Mouse (Mus musculus): ENCODE measurements around the gene Map4k1. TPM values are rescaled to one million over a fixed set of nuclear protein-coding genes. Genes with fewer than 3 reads are reported as not detected.

Map4k1 gene
- polyA plus RNA-seq, 1 experiment from 2014 or later: 8.9 TPM

GRCm38 (mm10) chr7:28959505-28960045 is 22.3 kb upstream of the Map4k1 start:
- ATAC-seq (ENCODE audit: low read depth): peak; percentile 12

GRCm38 (mm10) chr7:28960354-28961046 is 21.4 kb upstream of the Map4k1 start:
- H3K9me3 ChIP-seq (ENCODE audit: control insufficient read depth, low read length): no peaks in the 10 kb centered on the region
- peak overlapping the region; percentile 99 for H3K4me3 ChIP-seq (ENCODE audit: low read length)
- peak overlapping the region; percentile 88 for H3K27ac ChIP-seq (ENCODE audit: low read length)
- H3K4me1 ChIP-seq (replicated peaks; ENCODE audit: control insufficient read depth, insufficient read depth, low read length): peaks cover 56% of the 10 kb centered on the region
- no peaks in the 10 kb centered on the region for H3K27me3 ChIP-seq (ENCODE audit: control insufficient read depth, insufficient read depth, low read depth, low read length)
- no peak for ATAC-seq (ENCODE audit: low read depth)
- peak overlapping the region; percentile 99 for H3K9ac ChIP-seq (ENCODE audit: low read length)
- 15% methylated on average over 9 of the region's 9 CpGs for WGBS
- H3K36me3 ChIP-seq (ENCODE audit: control insufficient read depth, insufficient read depth, low read length): no peaks in the 10 kb centered on the region
- H3K4me2 ChIP-seq (ENCODE audit: low read depth, low read length): peak overlapping the region; percentile 93

More at GRCm38 (mm10) chr7:28959505-28960045, 22.3 kb upstream of the Map4k1 start:
- Histone ChIP-seq H3K36me3 (ENCODE audit: control insufficient read depth, insufficient read depth, low read length) (no peaks in the 10 kb centered on the region), H3K4me3 (ENCODE audit: low read length) (peak overlapping the region; percentile 99), H3K27ac (ENCODE audit: low read length) (peak overlapping the region; percentile 88), H3K4me2 (ENCODE audit: low read depth, low read length) (peak overlapping the region; percentile 93), H3K9me3 (ENCODE audit: control insufficient read depth, low read length) (no peaks in the 10 kb centered on the region), H3K4me1 (replicated peaks; ENCODE audit: control insufficient read depth, insufficient read depth, low read length) (peaks cover 66% of the 10 kb centered on the region), H3K9ac (ENCODE audit: low read length) (peak overlapping the region; percentile 99), H3K27me3 (ENCODE audit: control insufficient read depth, insufficient read depth, low read depth, low read length) (no peaks in the 10 kb centered on the region)
- 19% methylated on average over 6 of the region's 6 CpGs for WGBS

- 0% methylated on average over 7 of the region's 7 CpGs for WGBS
- peaks cover 46% of the 10 kb centered on the region for H3K4me1 ChIP-seq (replicated peaks; ENCODE audit: control insufficient read depth, insufficient read depth, low read length)
Observed at GRCm38 (mm10) chr7:28961584-28961926, 20.3 kb upstream of the Map4k1 start.

GRCm38 (mm10) chr7:28961927-28962670 is 19.8 kb upstream of the Map4k1 start, which contains the start of gene Actn4:
TSS of gene Actn4 (minus strand) at chr7:28962340.
- peak within 1 kb of the TSS; percentile 92 for H3K27ac ChIP-seq (ENCODE audit: low read length)
- peaks cover 40% of the 10 kb centered on the region for H3K4me1 ChIP-seq (replicated peaks; ENCODE audit: control insufficient read depth, insufficient read depth, low read length)
- no peaks in the 10 kb centered on the region for H3K36me3 ChIP-seq (ENCODE audit: control insufficient read depth, insufficient read depth, low read length)
- H3K27me3 ChIP-seq (ENCODE audit: control insufficient read depth, insufficient read depth, low read depth, low read length): no peaks in the 10 kb centered on the region
- peak within 1 kb of the TSS; percentile 99 for H3K9ac ChIP-seq (ENCODE audit: low read length)
- no peaks in the 10 kb centered on the region for H3K9me3 ChIP-seq (ENCODE audit: control insufficient read depth, low read length)
- peak; percentile 91 for ATAC-seq (ENCODE audit: low read depth)
- peak within 1 kb of the TSS; percentile 93 for H3K4me2 ChIP-seq (ENCODE audit: low read depth, low read length)
- under 1% methylated on average over 76 of the region's 76 CpGs for WGBS
- H3K4me3 ChIP-seq (ENCODE audit: low read length): peak within 1 kb of the TSS; percentile 99

More at GRCm38 (mm10) chr7:28961584-28961926, 20.3 kb upstream of the Map4k1 start:
- H3K9me3 ChIP-seq (ENCODE audit: control insufficient read depth, low read length): no peaks in the 10 kb centered on the region
- H3K9ac ChIP-seq (ENCODE audit: low read length): peak overlapping the region; percentile 99
- ATAC-seq (ENCODE audit: low read depth): no peak
- no peaks in the 10 kb centered on the region for H3K36me3 ChIP-seq (ENCODE audit: control insufficient read depth, insufficient read depth, low read length)
- peak overlapping the region; percentile 93 for H3K4me2 ChIP-seq (ENCODE audit: low read depth, low read length)
- H3K4me3 ChIP-seq (ENCODE audit: low read length): peak overlapping the region; percentile 99
- no peaks in the 10 kb centered on the region for H3K27me3 ChIP-seq (ENCODE audit: control insufficient read depth, insufficient read depth, low read depth, low read length)
- peak overlapping the region; percentile 87 for H3K27ac ChIP-seq (ENCODE audit: low read length)

DNA sequence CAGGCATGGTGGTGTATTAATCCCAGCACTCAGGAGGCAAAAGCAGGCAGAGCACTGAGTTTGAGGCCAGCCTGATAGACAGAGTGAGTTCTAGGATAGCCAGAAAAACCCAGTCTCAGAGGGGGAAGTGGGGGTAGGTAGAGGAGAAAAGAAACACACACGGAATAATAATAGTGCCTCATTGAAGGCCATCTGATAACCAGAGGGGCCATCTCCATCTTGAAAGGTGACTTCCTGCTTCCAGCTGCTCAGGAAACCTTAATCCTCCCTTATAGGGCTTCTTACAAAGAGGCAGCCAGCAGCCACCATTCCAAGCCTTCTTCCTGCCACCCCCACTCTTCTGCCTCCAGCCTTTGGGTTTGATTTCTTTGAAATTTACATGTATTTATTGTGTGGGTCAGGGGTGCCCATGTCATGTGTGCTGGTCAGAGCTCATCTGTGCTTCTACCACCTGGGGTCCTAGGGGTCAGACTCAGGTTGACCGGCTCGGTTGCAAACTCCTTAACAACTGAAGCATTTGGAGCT is 18.4 kb upstream of the Map4k1 start:
- ATAC-seq (ENCODE audit: low read depth): no peak
- Histone ChIP-seq H3K4me1 (replicated peaks; ENCODE audit: control insufficient read depth, insufficient read depth, low read length) (peaks cover 27% of the 10 kb centered on the region), H3K36me3 (ENCODE audit: control insufficient read depth, insufficient read depth, low read length) (no peaks in the 10 kb centered on the region), H3K27me3 (ENCODE audit: control insufficient read depth, insufficient read depth, low read depth, low read length) (no peaks in the 10 kb centered on the region), H3K9ac (ENCODE audit: low read length) (no peak overlapping the region), H3K27ac (ENCODE audit: low read length) (peak overlapping the region; percentile 92), H3K4me2 (ENCODE audit: low read depth, low read length) (no peak overlapping the region), H3K9me3 (ENCODE audit: control insufficient read depth, low read length) (no peaks in the 10 kb centered on the region), H3K4me3 (ENCODE audit: low read length) (no peak overlapping the region)
- WGBS: 63% methylated on average over 3 of the region's 3 CpGs

DNA sequence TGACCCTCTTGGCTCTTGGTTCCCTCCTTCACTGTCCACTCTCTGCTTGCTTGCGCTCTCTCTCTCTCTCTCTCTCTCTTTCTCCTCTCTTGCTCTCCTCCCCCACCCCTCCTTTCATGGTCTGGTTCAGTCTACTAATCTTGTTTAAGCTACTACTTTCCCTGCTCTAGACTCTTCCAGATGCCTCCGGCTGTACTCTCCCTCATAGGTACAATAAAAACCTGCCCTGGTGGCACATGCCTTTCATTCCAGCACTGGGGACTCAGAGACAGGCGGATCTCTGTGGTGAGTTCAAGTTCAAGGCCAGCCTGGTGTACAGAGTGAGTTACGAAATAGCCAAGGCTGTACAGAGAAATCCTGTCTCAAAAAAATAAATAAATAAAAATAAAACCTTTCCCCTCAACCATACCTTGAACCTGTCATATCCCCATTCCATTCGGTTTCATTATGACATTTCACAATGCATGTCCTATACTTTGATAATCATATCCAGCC is 16.5 kb upstream of the Map4k1 start:
- Histone ChIP-seq H3K4me3 (ENCODE audit: low read length) (no peak overlapping the region), H3K4me1 (replicated peaks; ENCODE audit: control insufficient read depth, insufficient read depth, low read length) (peaks cover 10% of the 10 kb centered on the region), H3K9me3 (ENCODE audit: control insufficient read depth, low read length) (no peaks in the 10 kb centered on the region), H3K27me3 (ENCODE audit: control insufficient read depth, insufficient read depth, low read depth, low read length) (no peaks in the 10 kb centered on the region), H3K4me2 (ENCODE audit: low read depth, low read length) (no peak overlapping the region), H3K9ac (ENCODE audit: low read length) (no peak overlapping the region), H3K36me3 (ENCODE audit: control insufficient read depth, insufficient read depth, low read length) (no peaks in the 10 kb centered on the region), H3K27ac (ENCODE audit: low read length) (no peak overlapping the region)
- ATAC-seq (ENCODE audit: low read depth): no peak
- 74% methylated on average over 5 of the region's 5 CpGs for whole genome bisulfite sequencing

DNA sequence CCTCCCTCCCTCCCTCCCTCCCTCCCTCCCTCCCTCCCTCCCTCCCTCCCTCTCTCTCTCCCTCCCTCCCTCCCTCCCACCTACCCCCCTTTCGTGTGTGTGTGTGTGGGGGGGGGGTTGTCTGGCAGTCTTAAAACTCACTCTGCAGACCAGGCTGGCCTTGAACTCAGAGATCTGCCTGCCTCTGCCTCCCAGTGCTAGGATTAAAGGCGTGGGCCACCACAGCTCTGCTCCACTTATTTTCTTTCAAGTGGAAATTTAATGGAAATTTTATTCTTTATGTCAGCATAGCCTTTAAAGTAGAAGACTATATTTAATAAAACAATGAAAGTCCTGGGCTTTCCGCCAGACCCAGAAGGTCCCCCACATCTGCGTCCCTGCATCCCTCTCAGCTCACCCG is 15.7 kb upstream of the Map4k1 start:
- Histone ChIP-seq H3K4me3 (ENCODE audit: low read length) (no peak overlapping the region), H3K4me1 (replicated peaks; ENCODE audit: control insufficient read depth, insufficient read depth, low read length) (peaks cover 6% of the 10 kb centered on the region), H3K9ac (ENCODE audit: low read length) (no peak overlapping the region), H3K27me3 (ENCODE audit: control insufficient read depth, insufficient read depth, low read depth, low read length) (no peaks in the 10 kb centered on the region), H3K36me3 (ENCODE audit: control insufficient read depth, insufficient read depth, low read length) (0 out of 2 replicates have a peak, but pooled peaks cover 2% of the 10 kb centered on the region), H3K4me2 (ENCODE audit: low read depth, low read length) (no peak overlapping the region), H3K27ac (ENCODE audit: low read length) (no peak overlapping the region), H3K9me3 (ENCODE audit: control insufficient read depth, low read length) (no peaks in the 10 kb centered on the region)
- ATAC-seq (ENCODE audit: low read depth): no peak
- WGBS: 63% methylated on average over 4 of the region's 5 CpGs

- Histone ChIP-seq H3K9ac (ENCODE audit: low read length) (no peak overlapping the region), H3K9me3 (ENCODE audit: control insufficient read depth, low read length) (no peaks in the 10 kb centered on the region), H3K27me3 (ENCODE audit: control insufficient read depth, insufficient read depth, low read depth, low read length) (no peaks in the 10 kb centered on the region), H3K4me1 (replicated peaks; ENCODE audit: control insufficient read depth, insufficient read depth, low read length) (peaks cover 13% of the 10 kb centered on the region), H3K4me3 (ENCODE audit: low read length) (no peak overlapping the region), H3K27ac (ENCODE audit: low read length) (no peak overlapping the region), H3K4me2 (ENCODE audit: low read depth, low read length) (no peak overlapping the region), H3K36me3 (ENCODE audit: control insufficient read depth, insufficient read depth, low read length) (0 out of 2 replicates have a peak, but pooled peaks cover 2% of the 10 kb centered on the region)
- whole genome bisulfite sequencing: 66% methylated on average over 4 of the region's 4 CpGs
- no peak for ATAC-seq (ENCODE audit: low read depth)
Observed at GRCm38 (mm10) chr7:28966751-28967505, 14.9 kb upstream of the Map4k1 start.

Measured in lung, embryonic 16.5 days (tissue).